Mouse (Mus musculus) adipocyte (in vitro differentiated cells): ENCODE results near the gene Atp11c.

ENCODE experiments used
- DNase-seq: peaks from one replicate; pipeline ENCODE4 v3.0.0-alpha.2; 2016; ENCODE audit warnings: low spot score

Atp11c gene

DNA sequence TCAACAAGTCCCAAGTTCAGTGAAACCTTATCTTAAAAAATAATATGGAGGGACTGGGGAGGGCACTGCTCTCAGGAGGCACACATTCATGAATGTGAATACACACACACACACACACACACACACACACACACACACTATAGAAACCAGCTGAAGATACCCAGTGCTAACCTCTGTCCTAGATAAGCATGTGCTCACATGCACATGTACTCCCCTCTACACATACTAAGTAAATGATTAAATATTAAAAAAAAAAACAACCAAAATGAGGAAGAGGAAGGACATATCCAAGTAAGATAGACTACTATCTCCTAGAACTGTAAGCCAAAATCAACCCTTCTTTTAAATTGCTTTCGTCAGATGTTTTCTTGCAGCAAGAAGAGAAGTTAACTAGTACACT, 205.6 kb downstream of the Atp11c start:
- DNase-seq: no peak

- DNase-seq: peak; percentile 61
These were observed 210.8 kb downstream of the Atp11c start for GRCm38 (mm10) chrX:60381711-60382110.

DNA sequence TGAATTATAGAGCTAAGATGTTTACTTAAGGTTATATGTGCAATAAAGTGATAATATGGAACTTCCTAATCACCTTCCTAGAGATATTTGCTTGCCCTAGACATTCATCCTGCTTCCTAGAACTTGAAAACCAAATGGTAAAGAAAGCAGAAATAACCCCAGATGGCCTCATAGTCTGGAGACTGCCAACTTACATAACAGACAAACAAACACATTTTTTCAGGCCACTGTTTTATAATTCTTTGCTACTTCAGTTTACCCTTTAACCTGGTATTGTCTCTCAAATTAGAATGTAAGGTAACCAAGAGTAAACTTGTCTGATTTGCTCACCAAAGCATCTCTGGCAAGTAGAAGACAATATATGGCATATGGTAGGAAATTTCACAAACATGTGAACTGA, 212.1 kb downstream of the Atp11c start:
- peak; percentile 53 for DNase-seq

GRCm38 (mm10) chrX:60348741-60349140, 243.8 kb downstream of the Atp11c start:
- no peak for DNase-seq

GRCm38 (mm10) chrX:60345447-60345846, 247.1 kb downstream of the Atp11c start:
- DNase-seq: no peak

GRCm38 (mm10) chrX:60344991-60345390, 247.5 kb downstream of the Atp11c start:
- DNase-seq: peak; percentile 63

DNA sequence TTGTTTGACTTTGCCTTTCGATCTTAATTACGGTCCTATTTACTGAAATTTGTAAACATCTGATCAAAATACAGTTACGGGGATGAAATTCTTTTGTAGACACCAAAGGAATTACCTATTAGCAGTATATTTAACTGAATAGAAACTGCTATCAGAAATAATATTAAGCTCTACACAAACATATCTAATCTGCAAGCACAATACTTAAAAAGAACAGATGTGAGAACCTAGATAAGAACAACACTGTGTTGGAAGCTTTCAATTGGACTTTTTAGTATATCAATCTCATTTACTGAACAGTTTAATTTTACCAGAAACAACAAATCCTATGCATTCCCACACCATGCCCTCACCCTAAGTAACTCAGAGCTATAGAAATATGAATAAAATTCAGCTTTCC, 262.8 kb downstream of the Atp11c start:
- no peak for DNase-seq

DNA sequence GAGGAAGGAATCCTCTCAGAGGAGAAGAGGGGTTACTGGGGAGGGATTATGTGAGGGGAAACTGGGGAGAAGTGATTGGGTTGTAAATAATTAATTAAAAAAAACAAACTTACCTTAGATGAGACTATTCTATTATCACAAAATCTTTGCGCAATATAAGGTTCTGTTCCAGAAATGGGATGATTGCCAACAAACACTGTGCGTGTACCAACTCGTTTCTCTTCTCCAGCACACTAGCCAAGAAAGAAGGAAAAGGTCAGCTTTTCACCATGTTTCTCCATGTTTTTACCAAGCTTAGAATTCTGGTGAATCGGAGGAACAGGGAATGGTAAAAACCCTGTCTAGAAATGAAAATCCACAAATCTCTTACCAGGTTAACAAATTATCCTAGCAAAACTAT, 271.2 kb downstream of the Atp11c start:
- DNase-seq: peak; percentile 52

DNA sequence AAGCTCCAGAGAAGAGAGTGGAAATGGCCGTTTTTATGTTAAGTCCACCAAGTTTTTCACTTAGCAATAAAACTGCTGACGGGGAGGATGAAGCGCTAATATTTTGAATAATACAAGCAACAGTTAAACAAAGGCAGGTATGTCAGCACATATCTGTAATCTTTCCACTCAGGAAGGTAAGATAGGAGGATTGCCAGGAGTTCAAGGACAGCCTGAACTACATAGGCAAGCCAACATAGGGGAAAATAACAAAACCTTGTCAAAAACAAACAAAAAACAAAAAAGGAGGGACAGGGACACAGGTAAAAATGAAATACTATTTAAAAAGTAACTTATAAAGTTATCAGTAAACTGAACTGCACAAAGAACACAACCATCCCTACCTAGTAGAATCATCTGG, 274.8 kb downstream of the Atp11c start:
- DNase-seq: no peak

- no peak for DNase-seq
These were observed 300.2 kb downstream of the Atp11c start for GRCm38 (mm10) chrX:60292335-60292734.

- no peak for DNase-seq
These were observed 337.2 kb downstream of the Atp11c start for GRCm38 (mm10) chrX:60255346-60255745.

DNA sequence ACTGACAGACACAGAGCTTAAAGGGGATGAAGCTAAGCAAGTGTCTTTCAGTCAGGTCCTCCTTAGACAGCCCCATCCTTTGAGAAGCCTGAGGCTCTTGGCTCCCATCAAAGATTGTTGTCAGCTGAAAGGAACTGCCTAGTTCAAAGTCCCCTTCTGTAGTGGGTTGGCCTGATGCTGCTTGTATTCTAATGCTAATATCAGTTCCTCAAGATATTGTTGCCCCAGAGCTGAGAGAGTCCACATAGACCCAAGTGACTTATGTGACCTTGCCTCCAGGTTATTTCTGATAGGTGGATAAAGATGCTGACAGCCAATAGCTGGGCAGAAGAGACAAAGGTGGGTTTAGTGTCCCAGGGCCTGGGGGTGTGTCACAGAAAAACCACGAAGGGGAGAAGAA, 404.8 kb downstream of the Atp11c start:
- no peak for DNase-seq

- DNase-seq: no peak
These were observed 409.9 kb downstream of the Atp11c start for GRCm38 (mm10) chrX:60182611-60183010.

- no peak for DNase-seq
These were observed 413.6 kb downstream of the Atp11c start, which contains the start of gene Mcf2 for GRCm38 (mm10) chrX:60178744-60179458. Mcf2 (minus strand) TSS chrX:60179089.

GRCm38 (mm10) chrX:60178025-60178743, 414.3 kb downstream of the Atp11c start:
- DNase-seq: no peak
